Mouse (Mus musculus): ENCODE results near the gene Samd11.

Samd11 gene

DNA sequence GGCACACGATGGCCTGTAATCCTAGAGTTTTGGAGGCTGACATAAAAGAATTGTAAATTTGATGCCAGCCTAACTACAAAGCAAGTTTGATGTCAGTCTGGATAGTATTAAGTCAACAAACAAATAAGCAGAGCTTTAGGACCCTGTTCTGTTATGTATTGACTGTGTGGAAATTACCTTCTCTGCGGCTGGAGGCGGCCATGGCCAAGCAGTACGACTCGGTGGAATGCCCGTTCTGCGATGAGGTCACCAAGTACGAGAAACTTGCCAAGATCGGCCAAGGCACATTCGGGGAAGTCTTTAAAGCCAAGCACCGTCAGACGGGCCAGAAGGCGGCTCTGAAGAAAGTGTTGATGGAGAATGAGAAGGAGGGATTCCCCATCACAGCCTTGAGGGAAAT, 42.3 kb downstream of the Samd11 start:
- DNase-seq (ENCODE audit: low read depth, low spot score): no peak

DNA sequence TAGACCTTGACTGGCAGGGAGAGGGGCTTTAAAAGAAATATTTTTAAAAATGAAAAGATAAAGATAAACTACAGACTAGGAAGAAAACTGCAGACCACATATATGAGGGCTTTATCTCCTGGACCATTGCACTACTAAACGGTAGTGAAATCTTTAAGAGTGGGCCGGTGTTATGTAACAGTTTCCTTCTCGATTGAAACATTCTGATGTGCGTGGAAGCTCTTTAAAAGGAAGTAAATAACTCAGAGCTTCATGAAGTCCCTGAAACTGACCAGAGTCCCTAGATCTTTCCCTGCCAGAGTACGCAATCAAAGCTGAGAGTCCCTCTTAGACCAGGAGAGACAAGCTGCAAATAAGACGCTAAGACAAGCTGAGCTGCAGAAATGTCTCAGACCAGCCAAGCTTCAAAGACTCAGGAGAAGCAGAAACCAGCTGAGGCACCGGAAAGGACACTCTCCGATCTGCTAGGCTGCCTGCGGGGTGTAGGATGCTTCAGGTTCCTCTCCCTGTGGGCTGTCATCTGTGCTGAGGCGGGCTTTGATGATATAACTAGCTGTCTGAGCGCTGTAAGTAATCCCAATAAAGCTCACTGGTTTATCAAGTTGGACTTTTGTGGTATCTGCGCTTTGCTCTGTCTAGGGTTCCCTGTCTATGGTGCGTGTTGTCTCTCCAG, 45.4 kb downstream of the Samd11 start:
- DNase-seq (ENCODE audit: low read depth, low spot score): no peak

DNA sequence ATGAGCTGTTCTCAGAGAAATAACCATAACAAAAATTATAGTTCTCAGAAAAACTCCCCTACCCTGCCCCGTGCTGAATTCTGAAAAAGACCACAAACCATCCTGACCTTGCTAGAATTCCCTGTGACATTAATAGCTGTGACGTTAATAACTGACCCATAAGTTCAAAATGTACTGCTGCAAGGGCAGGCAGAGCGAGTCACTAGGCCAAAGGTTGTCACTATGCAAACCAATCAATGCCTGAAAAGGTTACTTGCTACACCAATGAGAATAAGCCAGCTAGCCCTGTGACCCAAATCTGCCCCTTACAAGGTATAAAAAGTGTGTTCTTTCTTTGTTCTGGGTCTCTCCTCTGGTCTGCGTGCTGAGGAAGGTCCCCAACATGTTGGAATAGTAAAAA, 46.6 kb downstream of the Samd11 start:
- DNase-seq (ENCODE audit: low read depth, low spot score): no peak

DNA sequence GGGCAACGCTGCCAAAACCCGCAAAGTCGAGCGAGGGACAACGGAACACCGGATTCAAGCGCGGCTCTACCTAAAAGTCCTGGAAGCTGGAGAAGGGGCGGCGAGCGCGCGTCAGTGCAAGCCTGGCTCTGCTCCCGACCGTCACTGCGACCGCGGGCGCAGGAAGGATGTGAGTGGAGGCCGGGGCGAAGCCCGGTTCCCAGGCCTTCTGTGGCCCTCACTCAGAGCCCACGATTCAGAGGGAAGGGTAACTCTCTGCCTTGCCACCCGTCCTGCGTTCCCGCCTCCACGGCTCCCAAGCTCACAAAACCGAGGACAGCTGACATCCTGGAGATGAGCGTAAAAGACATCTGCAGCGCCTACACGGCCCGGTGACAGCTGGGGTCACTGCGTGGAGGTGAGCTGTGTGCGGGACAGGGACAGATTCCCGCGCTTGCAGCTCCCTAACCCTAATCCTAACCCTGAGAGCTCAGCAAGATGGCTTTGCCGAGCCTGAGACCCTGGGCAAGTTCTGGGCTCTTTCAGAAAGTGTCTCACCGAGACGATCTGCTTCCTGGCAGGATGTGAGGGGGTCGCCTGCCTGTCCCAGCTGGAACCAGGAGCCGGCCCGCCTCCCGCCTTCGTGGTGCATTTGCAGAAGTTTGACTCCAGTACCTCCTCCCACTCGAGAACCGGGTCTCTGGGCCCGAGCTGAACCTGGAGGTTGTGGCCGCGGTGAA, 51.9 kb downstream of the Samd11 start:
- no peak for DNase-seq (ENCODE audit: low read depth, low spot score)

DNA sequence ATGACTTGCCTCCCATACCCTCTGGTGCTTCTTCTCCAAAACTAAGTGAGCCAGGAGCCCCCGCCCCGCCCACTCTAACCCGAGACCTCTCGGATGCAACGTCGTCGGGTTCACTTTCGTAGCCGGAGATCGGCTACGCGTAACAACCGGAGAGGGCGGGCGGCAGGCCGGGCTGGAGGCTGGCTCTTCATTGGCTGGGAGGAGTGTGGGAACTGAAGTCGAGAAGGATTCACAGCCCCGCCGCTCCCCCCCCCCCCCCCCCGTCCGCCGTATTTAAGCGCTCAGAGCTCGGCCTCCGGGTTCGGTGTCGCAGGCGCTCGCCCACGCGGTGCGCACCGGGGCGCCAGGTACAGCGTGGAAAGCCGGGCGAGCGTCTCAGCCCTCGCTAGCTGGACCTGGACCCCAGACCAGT, 52.5 kb downstream of the Samd11 start, which contains the start of gene AW011738:
Gene AW011738, plus strand, starts transcription at position 304 of the 412 bp plus-strand sequence.
- DNase-seq (ENCODE audit: low read depth, low spot score): peak; percentile 64

DNA sequence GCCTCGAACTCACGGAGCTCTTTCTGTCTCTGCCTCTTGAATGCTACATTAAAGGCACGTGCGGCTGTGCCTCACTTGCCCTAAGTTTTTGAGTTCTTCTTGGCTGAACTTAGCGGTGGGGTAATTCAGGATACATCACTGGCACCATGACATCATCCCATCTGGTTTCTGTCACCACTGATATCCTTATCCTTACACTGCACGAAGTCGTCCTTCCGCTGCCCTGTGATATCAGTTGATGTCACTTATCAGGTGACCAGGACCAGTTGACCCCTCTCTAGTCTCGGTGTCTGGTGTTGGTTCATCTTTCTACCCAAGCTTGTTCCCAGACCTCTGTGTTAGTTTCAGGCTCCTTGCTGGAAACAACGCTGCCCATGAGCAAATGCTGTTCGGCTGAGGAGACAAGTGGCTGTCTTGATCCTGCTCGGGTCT, 53.0 kb downstream of the Samd11 start:
- no peak for DNase-seq (ENCODE audit: low read depth, low spot score)

DNA sequence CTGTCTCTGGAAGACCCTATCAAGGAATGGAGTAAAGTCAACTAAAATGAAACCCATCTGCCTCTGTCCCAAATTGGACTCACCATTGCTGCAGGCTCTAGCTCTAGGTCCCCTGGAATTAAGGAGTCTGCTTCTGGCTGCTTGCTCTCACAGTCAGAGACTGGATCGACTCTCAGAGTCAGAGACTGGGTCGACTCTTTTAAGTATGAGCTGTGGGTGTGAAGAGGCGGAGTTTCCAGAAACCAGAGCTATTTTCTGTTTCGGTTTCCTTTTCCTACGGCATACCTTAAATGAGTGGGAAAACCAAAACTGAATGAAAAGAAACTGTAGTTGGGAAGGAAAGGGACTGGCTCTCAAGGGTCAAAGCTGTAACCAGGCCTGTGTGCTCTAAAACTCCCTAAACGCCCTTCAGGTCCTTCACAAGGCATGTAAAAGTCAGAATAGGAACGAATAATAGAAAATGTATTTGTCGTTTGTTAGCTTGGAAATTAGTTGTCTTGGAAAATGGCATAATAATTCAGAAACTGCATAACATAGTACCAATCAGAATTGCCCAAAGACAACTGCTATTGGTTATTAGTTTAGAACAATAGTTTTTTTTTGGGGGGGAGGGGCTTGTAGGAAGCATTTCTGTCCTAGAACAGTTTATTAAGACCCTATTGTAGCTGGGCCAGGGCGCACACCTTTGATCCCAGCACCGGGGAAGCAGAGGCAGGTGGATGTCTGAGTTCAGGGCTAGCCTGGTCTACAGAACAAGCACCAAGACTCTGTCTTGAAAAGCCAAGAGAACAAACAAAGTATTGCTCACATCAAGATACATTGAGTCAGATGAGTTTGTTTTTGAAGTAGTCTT, 54.6 kb downstream of the Samd11 start, which contains the start of gene Isg15:
Gene Isg15, minus strand, starts transcription at position 196 of the 853 bp plus-strand sequence.
- no peak for DNase-seq (ENCODE audit: low read depth, low spot score)

DNA sequence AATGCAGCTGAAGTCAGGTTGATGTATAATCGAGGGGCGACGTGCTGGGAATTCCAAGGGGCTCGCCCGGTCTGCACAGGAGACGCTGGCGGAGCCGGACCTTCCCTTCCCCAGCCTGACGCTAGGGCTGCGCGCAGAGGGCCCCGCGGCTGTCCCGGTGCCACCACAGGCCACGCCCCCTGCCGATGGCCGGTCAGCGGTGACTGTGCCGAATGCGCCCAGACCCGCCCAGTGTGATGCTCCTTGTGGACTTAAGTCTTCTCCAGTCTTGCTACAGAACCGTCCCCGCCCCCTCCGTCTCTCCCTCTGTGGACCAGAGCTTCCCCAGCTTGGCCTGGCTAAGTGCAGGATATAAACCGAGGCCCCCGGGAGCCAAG, 57.6 kb downstream of the Samd11 start:
- peak; percentile 87 for DNase-seq (ENCODE audit: low read depth, low spot score)

DNA sequence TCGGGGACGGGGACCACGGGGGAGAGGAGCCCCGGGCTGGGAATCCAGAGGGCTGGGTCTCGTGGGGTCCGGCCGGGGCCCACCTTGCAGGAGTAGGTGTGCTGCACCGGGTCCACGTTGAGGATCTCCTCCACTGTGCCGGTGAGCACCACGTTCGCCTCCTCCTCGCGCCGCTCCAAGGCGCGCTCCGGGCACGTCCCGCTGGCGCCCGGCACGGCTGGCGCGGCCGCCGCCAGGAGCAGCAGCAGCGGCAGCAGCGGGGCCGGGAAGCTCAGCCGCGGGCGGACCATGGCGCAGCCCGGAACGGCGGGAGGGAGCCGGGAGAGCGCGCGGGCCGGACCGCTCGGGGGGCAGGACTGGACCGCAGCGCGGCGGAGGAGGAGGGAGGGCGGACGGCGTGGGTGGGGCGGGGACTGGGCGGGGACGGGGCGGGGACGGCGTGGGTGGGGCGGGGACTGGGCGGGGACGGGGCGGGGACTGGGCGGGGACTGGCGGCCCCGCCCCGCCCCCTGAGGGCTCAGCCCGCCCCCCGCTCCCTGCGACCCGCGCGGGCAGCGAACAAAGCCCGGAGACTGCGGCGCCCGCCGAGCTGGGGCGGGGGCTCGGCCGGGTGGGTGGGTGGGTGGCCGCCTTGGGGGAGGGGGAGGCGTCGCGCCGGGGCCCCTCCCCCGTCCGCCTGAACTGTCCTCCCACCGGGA, 58.2 kb downstream of the Samd11 start, which contains the start of gene Agrn:
Gene Agrn, minus strand, starts transcription at position 358 of the 698 bp plus-strand sequence.
- DNase-seq (ENCODE audit: low read depth, low spot score): no peak

All from forelimb bud, embryonic 11.5 days (tissue).